Mouse (Mus musculus) kidney, postnatal 10 days (tissue): ENCODE measurements around the gene Zfp78.
"Not testable (repeated sequence)": the region's sequence is repeated elsewhere in the genome, so short reads cannot be mapped to it uniquely, and the experiment has no call there.

Experiments used
- DNase-seq: peaks from one replicate; pipeline ENCODE4 v3.0.0; 2021; ENCODE audit warnings: mixed read lengths

Gene Zfp78

DNA sequence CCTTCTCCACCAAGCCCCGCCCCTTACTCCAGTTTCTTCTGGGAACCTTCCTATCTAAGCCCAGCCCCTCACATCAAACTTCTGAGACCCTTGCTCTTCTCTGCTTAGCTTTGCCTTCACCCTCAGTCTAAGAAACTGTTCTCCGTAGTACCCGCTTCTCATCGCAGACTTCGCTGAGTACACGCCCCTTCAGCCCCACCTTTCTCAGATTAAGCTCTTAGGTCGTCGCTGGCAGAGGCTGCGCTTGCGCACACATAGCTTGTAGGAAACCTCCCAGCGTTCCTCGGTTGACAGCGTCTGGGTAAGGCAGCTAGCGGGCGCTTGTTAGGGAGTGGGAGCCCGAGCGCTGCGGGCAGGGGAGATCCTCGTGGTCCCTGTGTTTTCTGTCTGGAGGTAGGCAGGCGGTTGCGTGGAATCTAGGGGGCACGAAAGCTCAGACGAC, at the start of gene Zfp78:
TSS of gene Zfp78 (plus strand) at position 234 of the 442 bp plus-strand sequence.
- peak; percentile 91 for DNase-seq

DNA sequence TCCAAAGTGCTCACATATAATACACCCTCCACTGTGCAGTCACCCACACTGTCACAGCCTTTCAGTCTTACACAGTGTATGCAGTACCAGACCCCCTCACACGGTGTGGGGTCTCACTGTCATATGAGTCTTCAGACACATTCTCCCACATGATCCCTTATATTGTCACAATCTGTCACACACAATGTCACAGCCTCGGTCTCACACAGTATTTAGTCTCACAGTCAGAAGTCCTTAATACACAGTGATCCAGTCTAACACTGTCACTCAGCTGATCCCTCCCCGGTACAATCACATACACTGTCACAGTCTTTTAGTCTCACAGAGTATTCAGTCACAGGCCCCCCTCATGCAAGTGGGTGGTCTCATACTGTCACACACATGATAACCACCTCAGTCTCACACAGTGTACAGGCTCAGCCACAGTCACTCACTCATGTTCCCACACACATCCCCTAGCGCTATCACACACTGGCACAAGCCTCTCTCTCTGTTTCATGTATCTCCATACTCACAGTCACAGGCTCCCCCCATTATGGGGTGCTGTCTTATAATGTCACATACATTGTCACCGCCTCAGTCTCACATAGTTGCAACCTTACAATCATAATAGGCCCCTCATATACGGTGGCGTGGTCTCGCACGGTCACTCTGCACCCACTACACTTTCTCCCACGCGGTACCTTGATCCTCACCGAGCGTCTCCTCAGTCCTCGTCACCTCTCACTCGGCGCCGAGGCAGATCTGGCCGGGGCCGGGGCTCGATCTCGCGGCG, 32.4 kb upstream of the Zfp78 start:
- no peak for DNase-seq

DNA sequence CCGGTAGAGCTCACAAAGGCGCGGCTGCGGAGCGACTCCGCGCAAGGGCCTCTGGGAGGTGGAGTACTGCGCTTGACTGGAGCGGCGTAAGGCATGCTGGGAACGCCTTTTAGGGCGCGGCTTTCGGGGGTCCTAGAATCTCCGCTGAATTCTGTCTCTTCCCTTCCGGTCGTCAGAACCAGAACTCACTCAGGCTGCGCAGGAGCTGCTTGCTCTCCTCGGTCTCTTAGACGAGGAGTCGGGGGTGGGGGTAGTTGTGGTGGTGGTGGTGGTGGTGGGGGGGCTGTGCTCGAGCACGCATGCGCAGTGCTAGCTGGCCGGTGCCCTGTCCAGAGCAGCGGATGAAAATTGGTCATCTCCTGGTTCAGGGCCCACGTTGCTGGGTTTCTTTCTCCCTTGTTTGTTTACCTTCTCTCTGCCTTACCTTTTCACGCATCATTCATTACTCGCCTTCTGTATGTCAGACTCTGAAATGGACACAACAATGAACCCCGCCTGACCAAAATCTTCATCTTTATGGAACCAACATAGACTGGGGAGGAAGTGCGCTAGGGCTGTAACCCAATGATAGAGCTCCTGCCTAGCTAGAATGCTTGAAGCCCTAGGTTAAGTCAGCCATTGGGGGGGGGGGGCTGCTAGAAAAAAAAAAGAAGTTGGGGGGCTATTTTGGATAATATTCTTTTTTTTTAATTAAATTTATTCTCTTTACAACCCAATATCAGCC, 31.7 kb upstream of the Zfp78 start, which contains the start of gene Zfp583:
TSS of gene Zfp583 (minus strand) at position 53 of the 724 bp plus-strand sequence.
- peak; percentile 90 for DNase-seq

DNA sequence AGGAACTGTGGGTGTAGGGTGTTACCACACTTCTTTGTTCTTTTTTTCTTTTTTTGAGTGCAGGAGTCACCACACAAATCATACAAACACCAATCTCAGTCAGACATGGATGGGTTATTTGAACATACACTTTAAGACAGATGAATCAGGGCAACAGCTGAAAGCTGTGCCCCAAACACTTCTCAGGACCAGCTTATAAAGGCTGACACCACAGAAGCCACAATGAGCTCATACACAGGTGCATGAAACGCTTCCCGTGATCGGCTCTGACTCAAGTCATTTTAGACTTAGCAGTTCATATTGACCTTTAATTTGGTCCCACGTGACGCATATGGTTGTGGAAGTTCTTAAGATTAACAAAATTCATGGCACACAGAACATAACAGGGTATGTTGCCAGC, 23.2 kb upstream of the Zfp78 start:
- DNase-seq: no peak

DNA sequence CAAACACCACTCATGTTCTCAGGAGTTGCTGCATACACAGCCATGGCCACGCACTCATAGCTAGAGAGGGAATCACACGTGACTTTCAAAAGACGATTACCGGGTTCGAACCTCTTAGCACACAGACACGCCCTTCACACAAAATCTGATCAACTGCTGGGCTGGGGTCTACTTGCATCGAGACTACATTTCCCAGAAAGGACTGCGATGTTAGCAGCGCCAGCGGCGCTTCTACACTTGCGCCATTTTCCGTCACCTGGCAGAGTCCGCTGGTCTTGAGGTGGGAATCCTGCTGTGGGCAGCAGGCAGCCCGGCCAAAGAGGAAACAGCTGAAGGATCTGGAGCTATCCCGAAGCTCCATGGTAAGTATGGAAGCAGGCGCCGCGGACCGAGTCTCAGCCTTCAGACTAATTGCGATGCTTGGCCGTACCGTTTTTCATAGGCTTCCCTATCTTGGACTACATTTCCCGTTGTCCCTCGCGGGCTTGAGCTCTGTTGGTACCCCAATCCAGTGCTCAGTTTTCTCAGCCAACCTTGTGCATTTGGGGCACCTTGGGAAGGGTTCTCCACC, 19.5 kb upstream of the Zfp78 start, which contains the start of gene Gm3854:
TSS of gene Gm3854 (plus strand) at position 259 of the 571 bp plus-strand sequence.
- DNase-seq: peak; percentile 70

DNA sequence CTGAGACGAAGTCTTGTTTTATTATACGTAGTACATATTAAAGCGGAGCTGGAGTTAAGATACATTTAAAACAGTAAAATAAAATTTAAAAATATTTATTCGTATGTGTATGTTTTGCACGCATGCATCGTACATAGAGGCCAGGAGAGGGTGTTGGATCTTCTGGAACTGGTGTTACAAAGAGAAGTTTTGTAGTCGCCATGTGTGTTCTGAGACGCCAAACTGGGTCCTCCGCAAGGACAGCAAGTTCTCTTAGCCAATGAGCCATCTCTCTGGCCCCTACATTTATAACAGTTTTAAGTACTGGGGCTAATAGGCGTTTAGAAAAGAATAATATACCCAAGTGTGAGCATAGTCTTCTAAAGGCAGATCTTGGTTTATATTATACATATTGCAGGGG, 19.0 kb upstream of the Zfp78 start:
- DNase-seq: no peak

DNA sequence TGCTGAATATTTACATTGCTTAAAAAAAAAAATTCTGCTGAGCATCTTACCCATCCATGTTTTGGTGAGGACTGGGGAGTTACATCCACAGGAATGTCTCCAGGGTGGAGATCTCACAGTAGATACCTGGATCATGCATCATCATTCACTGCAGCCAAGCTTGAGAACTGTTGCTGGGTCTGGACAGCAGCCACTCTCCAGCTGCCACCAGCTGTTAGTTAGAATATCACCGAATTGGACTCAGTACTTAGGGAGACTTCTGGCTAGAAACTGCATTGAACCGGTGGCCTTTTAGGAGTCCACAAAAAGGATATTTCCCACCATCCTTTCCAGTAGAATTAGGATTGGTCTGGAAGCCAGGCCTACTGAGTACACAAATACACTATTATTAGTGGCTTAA, 5.0 kb upstream of the Zfp78 start:
- peak; percentile 48 for DNase-seq

DNA sequence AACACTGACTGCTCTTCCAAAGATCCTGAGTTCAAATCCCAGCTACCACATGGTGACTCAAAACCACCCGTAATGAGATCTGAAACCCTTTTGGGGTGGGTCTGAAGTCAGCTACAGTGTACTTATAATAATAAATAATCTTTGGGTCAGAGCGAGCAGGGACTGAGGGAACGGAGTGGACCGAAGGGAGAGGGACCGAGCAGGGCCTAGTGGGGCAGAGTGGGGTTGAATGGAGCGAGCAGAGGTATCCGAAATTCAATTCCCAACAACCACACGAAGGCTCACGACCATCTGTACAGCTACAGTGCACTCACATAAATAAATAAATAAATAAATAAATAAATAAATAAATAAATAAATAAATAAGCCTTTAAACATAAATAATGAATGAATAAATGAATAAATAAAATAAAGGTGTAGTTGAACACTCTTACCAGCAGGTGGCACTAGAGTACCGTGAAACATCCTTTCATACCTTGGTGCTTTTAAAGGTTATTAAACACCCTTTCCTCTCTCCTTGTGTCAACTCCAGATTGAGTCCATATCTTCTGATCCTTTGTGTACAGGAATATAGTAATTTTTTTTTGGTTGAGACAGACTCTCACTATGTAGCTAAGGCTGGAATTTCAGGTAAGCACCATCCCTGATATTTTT, 4.0 kb upstream of the Zfp78 start:
- peak; percentile 23 for DNase-seq

DNA sequence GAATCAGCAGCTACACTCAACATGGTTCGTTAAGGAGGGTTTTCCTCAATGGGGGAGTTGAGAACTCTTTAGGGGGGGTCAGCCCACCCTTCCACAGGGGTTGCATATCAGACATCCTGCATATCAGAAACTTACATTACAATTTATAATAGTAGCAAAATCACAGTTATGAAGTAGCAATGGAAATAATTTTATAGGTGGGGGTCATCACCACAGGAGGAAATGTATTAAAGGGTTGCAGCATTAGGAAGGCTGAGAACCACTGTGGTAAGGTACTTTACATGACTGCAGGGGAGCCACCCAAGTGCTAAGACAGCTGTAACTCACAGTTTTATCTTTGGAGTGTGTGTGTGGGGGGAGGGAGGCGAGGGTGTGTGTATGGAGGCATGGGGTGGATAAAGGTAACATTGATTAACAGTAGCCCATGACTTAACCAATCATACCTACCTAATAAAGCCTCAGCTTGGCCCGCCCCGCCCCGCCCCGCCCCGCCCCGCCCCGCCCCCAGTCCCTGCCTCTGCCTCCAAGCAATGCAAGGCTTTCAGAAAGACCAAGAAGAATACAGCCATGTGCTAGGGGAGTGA, 2.5 kb upstream of the Zfp78 start:
- DNase-seq: no peak

DNA sequence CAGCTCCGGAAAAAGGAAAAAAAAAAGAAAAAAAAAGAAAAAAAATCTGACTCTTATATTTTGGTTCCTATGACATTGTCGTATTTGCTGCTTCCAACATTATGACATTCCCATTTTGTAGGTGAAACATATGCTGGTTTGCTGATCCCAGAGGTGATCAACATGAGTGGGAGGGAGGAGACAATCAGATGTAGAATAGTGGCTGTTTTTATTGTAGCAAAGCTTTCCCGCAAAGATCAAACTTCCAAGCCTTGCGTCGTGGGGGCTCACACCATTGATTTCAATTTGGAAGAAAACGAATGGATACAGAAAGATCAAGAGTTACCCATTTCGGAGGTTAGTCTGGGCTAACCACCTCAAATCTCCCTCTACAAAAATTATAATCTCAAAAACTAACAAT, 1.3 kb upstream of the Zfp78 start:
- no peak for DNase-seq

DNA sequence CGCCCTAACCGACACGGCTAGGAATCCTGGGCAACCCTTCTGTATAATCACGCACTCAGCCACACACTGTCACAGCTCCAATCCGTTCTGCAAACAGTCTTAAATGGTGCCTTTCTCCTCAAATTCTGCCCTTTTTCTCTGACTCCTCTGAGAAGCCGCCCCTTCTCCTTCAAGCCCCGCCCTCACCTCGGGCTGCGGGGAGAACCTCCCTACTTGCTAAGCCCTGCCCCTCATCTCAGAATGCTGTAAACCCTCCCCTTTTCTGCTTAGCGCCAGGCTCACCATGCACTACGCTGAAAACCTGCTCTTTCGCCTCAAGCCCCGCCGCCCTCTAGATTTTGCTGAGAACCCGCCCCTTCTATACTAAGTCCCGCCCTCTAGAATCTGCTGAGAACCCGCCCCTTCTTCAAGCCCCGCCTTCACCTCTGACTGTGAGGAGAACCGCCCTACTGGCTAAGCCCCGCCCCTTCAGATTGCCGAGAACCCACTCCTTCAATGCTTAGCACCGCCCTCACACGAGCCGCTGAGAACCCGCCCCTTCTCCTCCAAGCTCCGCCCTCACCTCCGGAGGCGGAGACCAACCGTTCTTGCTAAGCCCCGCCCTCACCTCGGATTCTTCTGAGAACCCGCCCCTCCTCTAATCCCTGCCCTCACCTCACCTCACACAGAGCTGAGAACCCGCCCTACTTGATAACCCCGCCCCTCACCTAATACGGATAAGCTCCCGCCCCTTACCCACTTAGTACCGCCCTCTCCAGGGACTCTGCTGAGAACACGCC, 623 bp upstream of the Zfp78 start:
- peak; percentile 100 for DNase-seq

DNA sequence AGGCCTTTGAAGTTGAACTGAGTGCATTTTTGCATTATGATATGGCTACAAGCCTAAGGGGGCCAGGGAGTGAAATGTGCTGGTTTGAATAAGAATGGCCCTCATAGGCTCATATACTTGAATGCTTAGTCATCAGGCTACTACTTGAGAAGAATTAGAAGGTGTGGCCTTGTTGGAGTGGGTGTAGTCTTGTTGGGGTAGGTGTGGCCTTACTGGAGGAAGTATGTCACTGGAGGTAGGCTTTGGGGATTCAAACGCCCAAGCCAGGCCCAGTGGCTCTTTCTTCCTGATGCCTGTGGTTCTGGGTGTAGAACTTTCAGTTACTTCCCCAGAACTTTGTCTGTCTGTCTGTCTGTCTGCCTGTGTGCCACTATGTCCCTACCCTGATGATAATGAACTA, 1.7 kb downstream of the Zfp78 start:
- DNase-seq: no peak

DNA sequence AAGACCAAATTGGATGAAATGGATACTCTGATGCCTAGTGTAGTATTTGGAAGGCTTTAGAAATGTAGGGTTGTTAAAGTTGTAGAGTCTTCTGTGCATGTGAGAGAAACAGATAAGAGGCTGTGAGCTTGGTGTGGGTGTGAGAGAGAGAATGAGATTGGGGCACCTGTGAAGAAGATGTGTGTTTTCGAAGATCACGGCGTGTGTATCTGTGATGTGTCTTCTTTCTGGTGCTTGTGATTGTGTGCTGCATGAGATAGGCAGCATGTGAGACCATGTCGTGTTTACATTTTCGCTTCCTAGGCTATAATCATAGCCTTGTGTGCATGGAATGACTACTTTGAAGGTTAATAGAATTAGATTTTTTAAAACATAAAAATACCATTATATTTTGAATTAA, 4.1 kb downstream of the Zfp78 start:
- DNase-seq: no peak

DNA sequence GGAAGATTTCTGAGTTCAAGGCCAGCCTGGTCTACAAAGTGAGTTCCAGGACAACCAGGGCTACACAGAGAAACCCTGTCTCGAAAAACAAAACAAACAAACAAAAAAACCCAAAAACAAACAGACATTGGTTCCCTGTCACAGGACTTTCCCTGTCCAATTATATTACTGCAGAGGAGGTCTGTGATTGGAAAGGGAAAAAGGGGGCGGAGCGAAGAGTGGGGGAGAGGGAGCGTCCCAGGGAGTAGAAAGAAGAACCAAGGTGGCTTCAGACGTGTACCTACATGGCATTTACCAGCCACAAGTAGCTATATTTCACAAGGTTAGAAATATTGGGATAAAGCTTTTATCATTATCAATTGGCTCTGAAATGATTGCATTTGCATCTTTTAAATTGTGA, 5.1 kb downstream of the Zfp78 start:
- not testable (repeated sequence) for DNase-seq

DNA sequence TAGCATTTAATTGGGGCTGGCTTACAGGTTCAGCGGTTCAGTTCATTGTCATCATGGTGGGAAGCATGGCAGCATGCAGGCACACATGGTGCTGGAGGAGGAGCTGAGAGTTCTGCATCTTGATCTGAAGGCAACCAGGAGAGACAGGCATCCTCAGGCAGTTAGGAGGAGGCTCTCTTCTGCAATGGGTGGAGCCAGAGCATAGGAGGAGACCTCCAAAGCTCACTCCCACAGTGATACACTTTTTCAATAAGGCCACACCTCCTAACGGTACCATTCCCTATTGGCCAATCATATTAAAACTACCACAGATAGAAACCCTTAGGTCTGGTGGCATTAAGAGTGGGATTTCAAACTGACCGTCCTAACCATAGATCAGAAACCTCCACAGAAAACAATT, 6.4 kb downstream of the Zfp78 start:
- DNase-seq: no peak

DNA sequence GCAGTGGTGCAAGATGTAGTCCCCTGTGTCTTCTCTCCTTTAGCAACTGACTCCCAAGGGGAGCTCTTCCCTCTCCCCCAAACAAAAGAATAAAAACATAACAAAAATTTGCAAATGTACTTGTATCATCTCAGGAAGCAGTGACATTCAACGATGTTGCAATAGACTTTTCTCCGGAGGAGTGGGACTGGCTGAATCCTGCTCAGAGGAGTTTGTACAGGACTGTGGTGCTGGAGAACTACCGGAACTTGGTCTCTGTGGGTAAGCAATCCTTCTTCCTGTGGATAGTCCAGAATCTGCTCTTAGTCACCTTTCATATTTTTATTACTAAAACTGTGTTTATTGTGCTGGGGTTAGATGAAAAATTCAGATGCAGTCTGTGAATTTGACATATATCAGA, 9.9 kb downstream of the Zfp78 start:
- DNase-seq: no peak

DNA sequence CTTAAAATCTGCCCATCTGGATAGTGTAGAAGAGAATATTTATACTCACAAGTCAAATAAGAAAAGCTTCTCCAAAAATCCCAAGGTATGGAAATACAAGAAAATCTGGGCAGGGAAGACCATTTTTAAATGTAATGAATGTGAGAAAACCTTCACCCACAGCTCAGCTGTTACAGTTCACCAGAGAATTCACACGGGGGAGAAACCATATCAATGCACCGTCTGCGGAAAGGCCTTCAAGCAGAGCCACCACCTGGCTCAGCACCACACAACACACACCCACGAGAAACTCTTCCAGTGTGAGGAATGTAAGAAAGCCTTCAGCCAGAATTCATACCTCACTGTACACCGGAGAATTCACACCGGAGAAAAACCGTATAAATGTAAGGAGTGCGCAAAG, 15.4 kb downstream of the Zfp78 start:
- DNase-seq: no peak

DNA sequence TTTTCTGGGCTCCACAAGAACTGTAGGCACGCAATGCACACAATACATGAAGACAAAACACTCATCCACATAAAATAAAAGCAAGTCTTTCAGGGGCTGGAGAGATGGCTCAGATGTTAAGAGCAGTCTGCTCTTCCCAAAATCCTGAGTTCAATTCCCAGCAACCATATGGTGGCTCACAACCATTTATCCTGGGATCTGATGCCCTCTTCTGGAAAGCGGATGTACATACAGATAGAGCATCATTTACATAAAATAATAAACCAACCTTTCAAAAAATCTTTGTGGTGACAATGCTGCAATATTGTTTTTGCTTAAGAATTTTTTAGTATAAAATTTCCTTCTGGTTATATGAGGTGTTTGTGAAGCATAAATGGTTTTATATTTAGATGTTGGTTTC, 18.4 kb downstream of the Zfp78 start:
- DNase-seq: no peak

DNA sequence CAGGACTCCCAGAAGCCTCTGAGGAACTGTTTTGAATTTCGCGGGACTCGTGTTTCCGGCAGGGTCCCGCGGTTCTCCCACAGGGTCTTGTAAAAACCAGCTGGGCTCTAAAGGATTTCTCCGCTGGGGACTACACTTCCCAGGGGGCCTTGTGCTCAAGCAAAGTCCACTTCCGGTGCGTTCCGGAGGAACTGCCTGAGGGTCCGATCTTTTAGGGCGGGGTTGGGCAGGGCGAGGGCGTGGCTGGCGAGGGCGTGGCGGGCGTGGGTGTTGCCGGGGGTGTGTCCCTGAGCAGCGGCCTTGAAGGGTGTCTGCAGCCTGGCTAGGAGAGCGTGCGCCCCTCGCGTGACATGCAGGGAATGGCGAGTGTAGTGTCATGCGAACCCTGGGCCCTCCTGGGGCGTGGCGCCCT, 20.0 kb downstream of the Zfp78 start, which contains the start of gene Zfp28:
TSS of gene Zfp28 (plus strand) at position 252 of the 412 bp plus-strand sequence.
- DNase-seq: peak; percentile 98

DNA sequence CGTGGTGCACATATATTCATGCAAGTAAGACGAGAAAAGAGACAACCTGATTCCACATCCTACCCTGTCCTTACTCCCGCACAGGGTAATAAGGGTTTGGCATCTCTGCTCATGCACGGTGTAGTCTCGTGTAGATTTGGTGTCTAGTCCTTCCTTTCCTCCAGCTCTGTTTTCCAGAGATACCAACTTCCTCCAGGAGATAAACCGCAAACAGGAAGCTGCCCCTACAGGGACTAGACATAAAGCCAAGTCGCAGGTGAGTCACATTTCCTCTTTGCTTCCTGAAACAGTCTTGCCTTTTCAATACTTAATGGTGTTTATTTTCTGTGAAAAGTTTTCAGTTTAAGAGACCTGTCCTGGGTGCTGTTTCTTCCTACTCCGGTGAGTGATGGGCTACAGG, 20.9 kb downstream of the Zfp78 start:
- no peak for DNase-seq

DNA sequence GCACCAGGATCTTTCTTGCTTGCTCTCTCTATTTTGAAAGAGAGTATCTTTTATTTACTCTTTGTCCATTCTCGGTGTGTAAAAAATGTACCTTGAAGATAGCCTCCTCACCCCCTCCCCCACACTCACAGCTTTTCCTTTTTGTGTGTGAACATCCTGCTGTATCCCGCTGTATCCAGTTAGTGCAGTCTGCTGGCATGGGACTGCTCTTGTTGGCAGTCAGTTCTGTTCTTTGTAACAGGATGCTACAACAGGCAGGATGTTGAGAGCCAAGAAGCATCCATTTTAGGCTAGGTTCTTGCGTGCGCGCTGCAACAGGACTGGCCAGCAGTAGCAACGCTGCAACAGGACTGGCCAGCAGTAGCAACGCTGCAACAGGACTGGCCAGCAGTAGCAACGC, 23.9 kb downstream of the Zfp78 start:
- DNase-seq: peak; percentile 37

DNA sequence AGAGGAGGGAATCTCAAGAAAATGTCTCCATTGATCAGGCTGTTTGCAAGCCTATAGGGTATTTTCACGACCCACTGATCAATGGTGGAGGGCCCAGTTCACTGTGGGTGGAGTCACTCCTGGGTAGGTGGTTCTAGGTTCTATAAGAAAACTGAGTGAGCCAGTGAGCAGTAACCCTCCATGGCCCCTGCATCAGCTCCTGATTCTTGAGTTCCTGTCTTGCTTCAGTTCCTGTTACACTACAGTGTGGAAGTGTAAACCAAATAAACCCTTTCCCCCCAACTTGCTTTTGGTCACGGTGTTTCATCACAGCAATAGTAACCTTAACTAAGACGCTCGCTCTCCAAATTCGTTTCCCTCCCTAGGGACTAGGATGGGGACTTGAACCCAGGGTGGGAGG, 25.9 kb downstream of the Zfp78 start:
- DNase-seq: no peak
